Mouse (Mus musculus) myocyte (in vitro differentiated cells): ENCODE data around the gene Ube2f.

ENCODE experiments used
- CEBPB ChIP-seq: IDR thresholded peaks from 2 replicates; pipeline ENCODE4 v1.6.1; 2011; ENCODE audit warnings: mild to moderate bottlenecking, moderate library complexity; ENCODE audit not compliant: poor library complexity, insufficient read depth, severe bottlenecking
- E2F4 ChIP-seq: IDR thresholded peaks from one replicate; pipeline ENCODE4 v1.6.1; 2011; ENCODE audit warnings: mild to moderate bottlenecking, control low read depth, moderate library complexity; ENCODE audit not compliant: insufficient read depth
- MAX ChIP-seq: IDR thresholded peaks from one replicate; pipeline ENCODE4 v1.6.1; 2011; ENCODE audit warnings: low read depth, mild to moderate bottlenecking, control low read depth
- POLR2A ChIP-seq: IDR thresholded peaks from one replicate; pipeline ENCODE4 v1.6.1; 2011; ENCODE audit warnings: low read depth, mild to moderate bottlenecking, control low read depth, moderate library complexity; ENCODE audit not compliant: insufficient read length
- TCF12 ChIP-seq: IDR thresholded peaks from one replicate; pipeline ENCODE4 v1.6.1; 2011; ENCODE audit warnings: mild to moderate bottlenecking, control low read depth; ENCODE audit not compliant: poor library complexity, insufficient read depth, severe bottlenecking

- no peak for TF ChIP-seq POLR2A
- TF ChIP-seq E2F4 = no peak
- TF ChIP-seq MAX = no peak
- TF ChIP-seq TCF12 = no peak
- TF ChIP-seq CEBPB = no peak
Observed at GRCm38 (mm10) chr1:91251927-91252326, 1.8 kb downstream of the Ube2f start.
